Mouse (Mus musculus): ENCODE results near the gene Artn.

GRCm38 (mm10) chr4:117898111-117898510, 31.5 kb downstream of the Artn start:
- TF ChIP-seq CTCF (IDR thresholded peaks at IDR 0.05) (no peak), EP300 (IDR thresholded peaks at IDR 0.05; ENCODE audit: insufficient read depth, low read depth, low read length) (no peak), POLR2A (IDR thresholded peaks at IDR 0.05; ENCODE audit: insufficient read depth, low read depth, low read length) (no peak)

Measured in heart, adult 2 months (tissue).